Mouse (Mus musculus) testis, postnatal 10 days (tissue): Measurements from ENCODE around the gene Lancl2.

ENCODE experiments used
- DNase-seq: peaks from one replicate; pipeline ENCODE4 v3.0.0; 2021; ENCODE audit warnings: low spot score

The Lancl2 gene

GRCm38 (mm10) chr6:57767112-57767868, 65.0 kb downstream of the Lancl2 start:
- no peak for DNase-seq

- DNase-seq: no peak
Measured at GRCm38 (mm10) chr6:57768948-57769525, 66.7 kb downstream of the Lancl2 start.

GRCm38 (mm10) chr6:57770467-57771190, 68.3 kb downstream of the Lancl2 start:
- no peak for DNase-seq

DNA sequence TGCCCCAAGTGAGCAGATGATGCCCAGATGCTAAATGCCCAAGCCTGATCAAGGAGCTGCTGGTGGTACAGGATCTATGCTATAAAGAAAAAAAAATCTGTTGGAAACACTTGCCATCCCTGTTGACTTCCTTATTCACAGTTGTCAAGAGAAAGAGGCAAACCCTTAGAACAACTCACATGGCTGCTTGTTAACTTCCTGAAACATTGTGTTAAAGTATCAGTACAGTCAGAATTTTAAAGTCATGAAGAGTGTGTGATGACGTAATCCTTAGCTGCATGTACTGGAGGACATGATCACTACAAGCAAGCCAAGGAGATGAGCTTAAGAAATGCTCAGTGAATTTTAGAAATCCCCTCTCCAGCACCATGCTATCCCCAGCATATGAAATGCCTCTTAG, 71.5 kb downstream of the Lancl2 start:
- DNase-seq: no peak

DNA sequence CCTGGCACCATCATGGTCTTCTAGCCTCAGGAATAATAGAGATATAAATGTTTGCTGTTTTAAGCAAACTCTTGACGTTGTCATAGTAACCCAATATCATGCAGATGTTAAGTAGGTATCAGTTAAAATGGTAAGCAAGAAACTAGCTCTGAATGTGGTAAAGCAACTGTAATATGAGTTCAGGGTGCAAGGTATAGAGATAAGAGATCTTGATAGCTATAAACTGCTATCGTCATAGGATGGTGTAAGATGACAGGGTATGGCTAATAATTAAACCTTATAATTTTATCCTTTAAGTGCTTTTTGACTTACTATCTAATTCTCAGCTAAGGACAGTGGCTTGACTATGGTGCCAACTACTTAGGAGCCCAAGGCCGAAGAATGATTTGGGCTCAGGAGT, 78.0 kb downstream of the Lancl2 start:
- no peak for DNase-seq

DNA sequence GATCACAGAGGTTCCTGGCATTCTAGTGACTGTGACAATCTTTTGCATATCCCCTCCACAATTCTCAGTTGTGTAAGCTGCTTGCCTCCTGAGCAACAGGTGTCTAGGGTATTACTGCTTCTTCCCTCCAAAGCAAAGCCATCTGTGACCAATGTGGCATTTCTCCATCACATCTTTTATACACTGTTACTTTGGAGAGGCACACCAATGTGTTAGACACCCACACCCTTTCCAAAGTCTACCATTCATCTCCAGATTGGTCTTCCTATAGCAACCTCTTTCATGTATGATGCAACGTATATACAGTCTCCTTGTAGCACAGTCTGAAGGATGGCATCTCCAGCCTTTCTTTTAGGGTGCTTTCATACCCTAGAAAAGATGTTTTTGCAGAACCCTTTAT, 80.3 kb downstream of the Lancl2 start:
- DNase-seq: no peak

DNA sequence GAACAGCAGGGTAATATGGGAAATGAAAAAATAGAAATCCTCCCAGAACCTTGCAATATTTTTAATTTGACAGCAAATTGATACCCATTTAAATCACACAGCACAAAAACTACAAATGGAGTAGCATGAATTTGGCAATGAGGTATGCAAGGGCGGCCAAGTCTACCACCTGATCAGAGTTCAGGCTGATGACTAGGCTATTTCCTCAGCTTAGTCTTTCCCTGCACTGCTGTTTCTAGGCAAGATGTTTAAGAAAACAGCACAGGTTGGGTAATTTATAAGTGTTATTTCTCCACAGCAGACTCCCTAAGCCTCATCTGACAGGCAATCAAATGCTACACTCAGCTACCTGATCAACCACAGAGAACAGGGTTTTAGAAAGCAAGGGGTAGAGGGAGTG, 81.9 kb downstream of the Lancl2 start:
- no peak for DNase-seq

GRCm38 (mm10) chr6:57787376-57787775, 85.0 kb downstream of the Lancl2 start:
- no peak for DNase-seq
